Mouse (Mus musculus) stomach, embryonic 16.5 days (tissue): ENCODE measurements at regions not wholly inside any gene's neighbourhood (a gene's known extent, or its start where the extent isn't known, plus 50 kb on each side); places are given as distances from the start of the nearest gene placed in this dataset.

ENCODE experiments used
- ATAC-seq: fragments of 200-750 bp; cut with Nextera tagmentation; 2 replicates; pipeline ENCODE4 v1.8.0; 2017; ENCODE audit warnings: moderate number of reproducible peaks, moderate TSS enrichment; ENCODE audit not compliant: insufficient read depth, low FRiP score
- H3K27ac ChIP-seq: fragments of 300-500 bp; sonication (generic); 2 replicates; pipeline ENCODE4 v1.5.1; 2014; ENCODE audit warnings: low read length
- H3K27me3 ChIP-seq: fragments of 300-500 bp; sonication (generic); 2 replicates; pipeline ENCODE4 v1.6.1; 2014; ENCODE audit warnings: low read length, control low read depth, mixed read lengths; ENCODE audit not compliant: control insufficient read depth, insufficient read depth
- H3K36me3 ChIP-seq: fragments of 300-500 bp; sonication (generic); 2 replicates; pipeline ENCODE4 v1.6.1; 2014; ENCODE audit warnings: low read length; ENCODE audit not compliant: control insufficient read depth, insufficient read depth
- H3K4me1 ChIP-seq: fragments of 300-500 bp; sonication (generic); 2 replicates; pipeline ENCODE4 v1.6.1; 2014; ENCODE audit warnings: low read length, control low read depth, mixed read lengths; ENCODE audit not compliant: control insufficient read depth, insufficient read depth
- H3K4me2 ChIP-seq: fragments of 300-500 bp; sonication (generic); 2 replicates; pipeline ENCODE4 v1.6.1; 2014; ENCODE audit warnings: low read depth, low read length, mixed read lengths
- H3K4me3 ChIP-seq: fragments of 300-500 bp; sonication (generic); replicated peaks from 2 replicates; pipeline ENCODE4 v1.5.1; 2014; ENCODE audit warnings: mild to moderate bottlenecking, low read length
- H3K9ac ChIP-seq: fragments of 300-500 bp; sonication (generic); 2 replicates; pipeline ENCODE4 v1.6.1; 2014; ENCODE audit warnings: low read length
- H3K9me3 ChIP-seq: fragments of 300-500 bp; sonication (generic); replicated peaks from 2 replicates; pipeline ENCODE4 v1.6.1; 2016; ENCODE audit warnings: low read length, control low read depth; ENCODE audit not compliant: control insufficient read depth
- WGBS: fragments of 180-500 bp; shearing (Covaris S2); extraction: QIAGEN DNeasy Blood & Tissue Kit; methylation state at CpG from one replicate; pipeline ENCODE4 v1.1.7; 2014; 5-methylcytosine and 5-hydroxymethylcytosine counted together

DNA sequence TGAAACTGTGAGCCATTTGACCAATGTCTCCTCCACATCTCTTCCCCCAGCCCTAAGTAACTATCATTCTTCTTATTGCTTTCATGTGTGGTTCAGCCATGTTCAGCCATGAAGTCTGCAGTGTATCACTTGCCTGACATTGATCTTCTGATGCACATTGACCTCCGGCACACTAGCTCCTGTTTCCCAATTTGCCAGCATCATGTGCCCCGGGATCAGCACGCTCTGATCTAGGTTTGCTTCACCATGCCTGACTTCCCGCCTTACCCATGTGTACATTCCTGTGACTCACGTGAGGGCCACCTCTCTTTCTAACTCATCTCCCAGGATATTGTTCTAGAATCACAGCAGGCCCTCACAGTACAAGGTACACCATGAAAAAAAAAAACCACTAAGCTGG, 277.9 kb downstream of the Foxo1 start:
- no peaks in the 10 kb centered on the region for H3K27me3 ChIP-seq
- ATAC-seq, result no peak
- H3K27ac ChIP-seq, result no peak overlapping the region
- no peak overlapping the region for H3K4me2 ChIP-seq
- no peaks in the 10 kb centered on the region for H3K36me3 ChIP-seq
- no peaks in the 10 kb centered on the region for H3K4me1 ChIP-seq
- 90% methylated on average over 5 of the region's 5 CpGs for WGBS
- no peaks in the 10 kb centered on the region for H3K9me3 ChIP-seq
- no peak overlapping the region for H3K9ac ChIP-seq
- H3K4me3 ChIP-seq, result no peak overlapping the region

- H3K9ac ChIP-seq, result no peak overlapping the region
- WGBS, result 74% methylated on average over 6 of the region's 6 CpGs
- no peak overlapping the region for H3K4me3 ChIP-seq
- H3K9me3 ChIP-seq, result no peaks in the 10 kb centered on the region
- no peak overlapping the region for H3K4me2 ChIP-seq
- no peaks in the 10 kb centered on the region for H3K4me1 ChIP-seq
- no peak overlapping the region for H3K27ac ChIP-seq
- no peak for ATAC-seq
- H3K36me3 ChIP-seq, result no peaks in the 10 kb centered on the region
- H3K27me3 ChIP-seq, result no peaks in the 10 kb centered on the region
Measured at GRCm38 (mm10) chr3:52543006-52543405, 274.9 kb downstream of the Foxo1 start.

- WGBS, result 27% methylated on average over 9 of the region's 9 CpGs
- Histone ChIP-seq H3K4me2 (no peak overlapping the region), H3K27ac (no peak overlapping the region; the same call in 1 of the 2 replicates), H3K36me3 (no peaks in the 10 kb centered on the region), H3K4me1 (no peaks in the 10 kb centered on the region), H3K4me3 (no peak overlapping the region), H3K27me3 (no peaks in the 10 kb centered on the region), H3K9ac (no peak overlapping the region), H3K9me3 (no peaks in the 10 kb centered on the region)
- no peak for ATAC-seq
Measured at GRCm38 (mm10) chr3:52540862-52541380, 272.8 kb downstream of the Foxo1 start.

GRCm38 (mm10) chr3:52539813-52540378, 271.8 kb downstream of the Foxo1 start:
- WGBS, result 52% methylated on average over 10 of the region's 10 CpGs
- Histone ChIP-seq H3K27ac (no peak overlapping the region), H3K36me3 (no peaks in the 10 kb centered on the region), H3K4me2 (no peak overlapping the region), H3K27me3 (no peaks in the 10 kb centered on the region), H3K4me3 (no peak overlapping the region), H3K4me1 (no peaks in the 10 kb centered on the region), H3K9me3 (no peaks in the 10 kb centered on the region), H3K9ac (no peak overlapping the region)
- no peak for ATAC-seq

DNA sequence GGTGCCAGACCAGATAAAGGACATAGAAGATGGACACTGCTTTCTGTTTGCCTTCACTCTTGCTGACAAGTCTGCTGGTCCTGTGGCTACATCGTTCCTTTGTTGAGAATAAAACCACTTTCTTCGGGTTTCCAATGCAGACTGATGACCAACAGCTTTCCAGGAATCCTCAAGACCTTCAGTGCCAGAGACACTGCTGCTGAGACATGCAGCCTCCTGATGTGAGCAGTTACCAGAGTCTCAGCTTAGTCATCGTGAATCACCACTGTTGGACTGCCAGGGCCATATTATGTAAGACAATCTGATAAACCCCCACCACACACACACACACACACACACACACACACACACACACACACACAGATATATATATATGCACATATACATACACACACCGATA, 270.2 kb downstream of the Foxo1 start:
- H3K4me3 ChIP-seq, result no peak overlapping the region
- no peaks in the 10 kb centered on the region for H3K9me3 ChIP-seq
- no peak overlapping the region for H3K9ac ChIP-seq
- H3K27me3 ChIP-seq, result no peaks in the 10 kb centered on the region
- H3K4me1 ChIP-seq, result no peaks in the 10 kb centered on the region
- no peak for ATAC-seq
- no peak overlapping the region for H3K27ac ChIP-seq
- H3K4me2 ChIP-seq, result no peak overlapping the region
- 82% methylated on average over 4 of the region's 4 CpGs for WGBS
- H3K36me3 ChIP-seq, result no peaks in the 10 kb centered on the region

GRCm38 (mm10) chr3:52537362-52537911, 269.3 kb downstream of the Foxo1 start:
- H3K9me3 ChIP-seq, result no peaks in the 10 kb centered on the region
- H3K9ac ChIP-seq, result no peak overlapping the region
- no peaks in the 10 kb centered on the region for H3K36me3 ChIP-seq
- no peaks in the 10 kb centered on the region for H3K27me3 ChIP-seq
- H3K4me2 ChIP-seq, result no peak overlapping the region
- no peaks in the 10 kb centered on the region for H3K4me1 ChIP-seq
- no peak for ATAC-seq
- H3K4me3 ChIP-seq, result no peak overlapping the region
- H3K27ac ChIP-seq, result no peak overlapping the region
- WGBS, result 55% methylated on average over 10 of the region's 10 CpGs

GRCm38 (mm10) chr3:52535411-52536021, 267.4 kb downstream of the Foxo1 start:
- H3K4me3 ChIP-seq, result no peak overlapping the region
- H3K36me3 ChIP-seq, result no peaks in the 10 kb centered on the region
- 35% methylated on average over 7 of the region's 7 CpGs for WGBS

DNA sequence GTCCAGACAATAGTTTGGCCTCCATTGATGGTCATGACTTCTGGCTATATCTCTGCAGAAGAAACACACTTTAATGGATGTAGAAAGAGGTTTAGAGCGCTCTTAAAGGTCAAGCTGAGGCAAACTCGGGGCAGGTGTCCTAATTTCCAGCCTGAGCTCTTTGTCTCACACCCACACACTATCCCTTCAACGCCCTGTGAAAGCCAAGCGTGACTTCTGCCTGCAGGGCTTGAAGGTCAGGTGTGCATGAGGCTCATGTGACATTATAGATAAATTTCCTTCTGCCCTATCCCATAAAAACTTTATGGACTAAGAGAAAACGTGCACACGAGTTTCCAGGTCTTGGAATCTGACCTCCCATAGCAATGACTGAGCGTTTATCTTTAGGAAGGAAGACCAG, 266.0 kb downstream of the Foxo1 start:
- Histone ChIP-seq H3K27ac (no peak overlapping the region), H3K9ac (no peak overlapping the region), H3K4me1 (no peaks in the 10 kb centered on the region), H3K27me3 (no peaks in the 10 kb centered on the region), H3K9me3 (no peaks in the 10 kb centered on the region), H3K4me2 (no peak overlapping the region), H3K36me3 (no peaks in the 10 kb centered on the region), H3K4me3 (no peak overlapping the region)
- 68% methylated on average over 7 of the region's 7 CpGs for WGBS
- ATAC-seq, result no peak

More at GRCm38 (mm10) chr3:52535411-52536021, 267.4 kb downstream of the Foxo1 start:
- Histone ChIP-seq H3K9me3 (no peaks in the 10 kb centered on the region), H3K27ac (no peak overlapping the region), H3K4me2 (no peak overlapping the region), H3K27me3 (no peaks in the 10 kb centered on the region), H3K9ac (no peak overlapping the region), H3K4me1 (no peaks in the 10 kb centered on the region)
- peak; percentile 66; the same call in 1 of the 2 replicates for ATAC-seq

DNA sequence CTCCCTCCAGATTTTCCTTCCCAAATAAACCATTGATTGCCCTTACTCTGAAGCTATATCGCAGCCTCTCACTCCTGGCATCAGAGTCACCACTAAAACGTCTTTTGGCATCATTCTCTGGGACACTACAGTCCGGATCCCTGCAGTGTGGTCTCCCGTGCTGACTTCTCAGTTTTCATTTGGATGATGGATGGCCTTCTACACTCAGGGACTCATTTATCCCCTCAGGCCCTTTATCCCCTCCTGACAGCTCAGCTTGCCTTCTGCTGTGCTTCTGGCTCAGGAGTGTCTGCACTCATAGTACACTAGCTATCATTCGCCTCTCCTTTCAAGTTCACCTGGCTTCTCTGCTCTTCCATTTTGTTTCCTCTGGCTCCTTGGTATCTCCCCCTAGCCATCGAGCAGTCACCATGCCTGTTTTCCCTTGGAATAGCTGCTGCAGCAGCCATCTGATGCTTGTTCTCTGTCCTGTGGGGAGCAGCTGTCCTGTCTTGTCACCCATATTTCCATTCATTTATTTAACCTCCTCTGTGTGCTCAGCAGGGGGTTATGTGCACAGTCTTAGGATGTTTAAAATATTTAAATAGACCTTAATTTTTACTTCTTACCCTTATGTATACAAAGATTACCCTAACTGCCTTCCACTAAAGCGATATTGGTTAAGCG, 263.7 kb downstream of the Foxo1 start:
- Histone ChIP-seq H3K4me2 (no peak overlapping the region), H3K9me3 (no peaks in the 10 kb centered on the region), H3K27ac (no peak overlapping the region), H3K9ac (no peak overlapping the region), H3K4me3 (no peak overlapping the region), H3K4me1 (no peaks in the 10 kb centered on the region), H3K36me3 (no peaks in the 10 kb centered on the region), H3K27me3 (no peaks in the 10 kb centered on the region)
- ATAC-seq, result peak; percentile 28; the same call in 1 of the 2 replicates
- 45% methylated on average over 8 of the region's 8 CpGs for WGBS
